Mouse (Mus musculus): ENCODE results near the gene Gal. TPM values are rescaled to one million over a fixed set of nuclear protein-coding genes. Genes with fewer than 3 reads are reported as not detected.

Gene Gal
- polyA plus RNA-seq, 1 experiment from 2014 or later, result 8.0 TPM

Other genes starting within 250 kb of the Gal start
- gene Mrpl21, start 131.6 kb downstream of the Gal start, polyA plus RNA-seq (2014; fragmentation: Nextera tagmentation; extraction: Ambion mirVana), result 102 and 112 TPM in 2 replicates
- gene Ighmbp2, start 131.5 kb downstream of the Gal start, polyA plus RNA-seq (2014; fragmentation: Nextera tagmentation; extraction: Ambion mirVana), result 4.1 and 4.8 TPM in 2 replicates
- 29.2 and 34.9 TPM in 2 replicates for gene Cpt1a, start 92.2 kb downstream of the Gal start, polyA plus RNA-seq (2014; fragmentation: Nextera tagmentation; extraction: Ambion mirVana)
- gene Tesmin, start 25.7 kb downstream of the Gal start, polyA plus RNA-seq (2014; fragmentation: Nextera tagmentation; extraction: Ambion mirVana), result 0.47 and 1.1 TPM in 2 replicates
- 55.6 and 62.2 TPM in 2 replicates for gene Ppp6r3, start 161.2 kb upstream of the Gal start, polyA plus RNA-seq (2014; fragmentation: Nextera tagmentation; extraction: Ambion mirVana)